Mouse (Mus musculus) limb, embryonic 12.5 days (tissue): ENCODE data around the gene Btbd35f10. TPM values are rescaled to one million over a fixed set of nuclear protein-coding genes. Genes with fewer than 3 reads are reported as not detected.
"Not testable (repeated sequence)": the region's sequence is repeated elsewhere in the genome, so short reads cannot be mapped to it uniquely, and the experiment has no call there.

Source experiments
- ATAC-seq: fragments of 200-750 bp; cut with Nextera tagmentation; 2 replicates; pipeline ENCODE4 v1.8.0; 2017; ENCODE audit warnings: low read depth, moderate TSS enrichment; ENCODE audit not compliant: insufficient number of reproducible peaks, insufficient read depth, low FRiP score, low TSS enrichment
- H3K27ac ChIP-seq: fragments of 300-500 bp; sonication (generic); 2 replicates; pipeline ENCODE4 v1.5.1; 2016; ENCODE audit warnings: mild to moderate bottlenecking, moderate library complexity
- H3K27me3 ChIP-seq: fragments of 300-500 bp; sonication (generic); 2 replicates; pipeline ENCODE4 v1.6.1; 2016; ENCODE audit warnings: mild to moderate bottlenecking, moderate library complexity
- H3K36me3 ChIP-seq: fragments of 300-500 bp; sonication (generic); 2 replicates; pipeline ENCODE4 v1.6.1; 2016; ENCODE audit warnings: mild to moderate bottlenecking, moderate library complexity
- H3K4me1 ChIP-seq: fragments of 300-500 bp; sonication (generic); replicated peaks from 2 replicates; pipeline ENCODE4 v1.6.1; 2016
- H3K4me2 ChIP-seq: fragments of 300-500 bp; sonication (generic); 2 replicates; pipeline ENCODE4 v1.6.1; 2016; ENCODE audit warnings: mild to moderate bottlenecking, moderate library complexity
- H3K4me3 ChIP-seq: fragments of 300-500 bp; sonication (generic); replicated peaks from 2 replicates; pipeline ENCODE4 v1.5.1; 2016; ENCODE audit warnings: mild to moderate bottlenecking
- H3K9ac ChIP-seq: fragments of 300-500 bp; sonication (generic); replicated peaks from 2 replicates; pipeline ENCODE4 v1.6.1; 2016; ENCODE audit warnings: mild to moderate bottlenecking, moderate library complexity
- H3K9me3 ChIP-seq: fragments of 300-500 bp; sonication (generic); 2 replicates; pipeline ENCODE4 v1.6.1; 2016; ENCODE audit warnings: mild to moderate bottlenecking, moderate library complexity
- WGBS: fragments of 180-500 bp; shearing (Covaris S2); methylation state at CpG from one replicate; pipeline ENCODE4 v1.1.7; 2016; 5-methylcytosine and 5-hydroxymethylcytosine counted together
- polyA plus RNA-seq: library from polyadenylated mRNA; unstranded; fragments of >200 nt; fragmentation: Nextera tagmentation; extraction: Ambion mirVana; gene quantifications from 2 replicates; pipeline ENCODE4 v1.2.1, GENCODE M21; 2016

Btbd35f10 gene
- not detected in 2 replicates for polyA plus RNA-seq

DNA sequence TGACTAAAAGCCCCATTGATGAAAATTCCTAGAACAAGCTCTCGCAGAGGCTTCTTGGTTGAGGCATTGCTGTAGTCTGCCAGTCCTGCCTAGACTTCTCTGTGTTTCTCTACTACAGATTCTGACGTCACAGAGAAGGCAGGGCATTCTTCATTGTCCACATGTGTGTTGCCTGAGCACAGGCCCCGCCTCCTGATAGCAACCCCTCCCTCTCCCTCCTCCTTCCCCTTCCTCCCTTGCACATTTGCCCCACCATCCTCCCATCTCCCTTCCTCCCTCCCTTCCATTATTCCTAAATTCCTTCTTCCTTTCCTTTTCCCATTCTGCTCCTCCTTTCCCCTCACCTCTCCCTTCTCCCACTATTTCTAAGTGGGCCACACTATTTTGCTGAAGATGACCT is at the start of gene Btbd35f10:
Gene Btbd35f10, minus strand, starts transcription at position 101 of the 400 bp plus-strand sequence.
- H3K9me3 ChIP-seq, ATAC-seq, H3K4me2 ChIP-seq, H3K4me3 ChIP-seq, H3K4me1 ChIP-seq, H3K36me3 ChIP-seq, H3K9ac ChIP-seq, H3K27ac ChIP-seq, H3K27me3 ChIP-seq: not testable (repeated sequence)
- WGBS, result no CpG with 5 or more reads among the region's 3 CpGs

Other genes starting within 250 kb of the Btbd35f10 start
- gene Btbd35f18, start 52.7 kb downstream of the Btbd35f10 start, polyA plus RNA-seq, result not detected in 2 replicates
- gene Btbd35f16, start 204.1 kb upstream of the Btbd35f10 start, polyA plus RNA-seq, result not detected in 2 replicates